Mouse (Mus musculus) A20 (cell line): ENCODE data around the gene Med18.
A peak's percentile ranks its signal among the peaks of the same experiment; 100 is the strongest.
"Not testable (repeated sequence)": the region's sequence is repeated elsewhere in the genome, so short reads cannot be mapped to it uniquely, and the experiment has no call there.

Experiments
- DNase-seq: peaks from one replicate; pipeline ENCODE4 v3.0.0-alpha.2; 2011; ENCODE audit warnings: low read depth, low spot score

The Med18 gene

GRCm38 (mm10) chr4:132482956-132483608, 19.4 kb upstream of the Med18 start:
- DNase-seq, result no peak

- not testable (repeated sequence) for DNase-seq
These were observed 18.4 kb upstream of the Med18 start for GRCm38 (mm10) chr4:132482104-132482503.

- DNase-seq, result no peak
These were observed 14.1 kb upstream of the Med18 start for GRCm38 (mm10) chr4:132477833-132478232.

- DNase-seq, result no peak
These were observed 12.5 kb upstream of the Med18 start for GRCm38 (mm10) chr4:132475895-132476878.

GRCm38 (mm10) chr4:132474631-132475030, 10.9 kb upstream of the Med18 start:
- peak; percentile 74 for DNase-seq

- DNase-seq, result no peak
These were observed 9.7 kb upstream of the Med18 start for GRCm38 (mm10) chr4:132473411-132473810.

- DNase-seq, result no peak
These were observed 6.2 kb upstream of the Med18 start for GRCm38 (mm10) chr4:132469873-132470272.

GRCm38 (mm10) chr4:132464255-132464613, 513 bp upstream of the Med18 start:
- DNase-seq, result no peak

GRCm38 (mm10) chr4:132462836-132463235, 885 bp downstream of the Med18 start:
- DNase-seq, result peak; percentile 46

GRCm38 (mm10) chr4:132460225-132460624, 3.5 kb downstream of the Med18 start:
- DNase-seq, result no peak

- no peak for DNase-seq
These were observed 8.2 kb downstream of the Med18 start for GRCm38 (mm10) chr4:132455561-132455960.

- no peak for DNase-seq
These were observed 8.6 kb downstream of the Med18 start for GRCm38 (mm10) chr4:132455146-132455545.

GRCm38 (mm10) chr4:132454216-132454615, 9.5 kb downstream of the Med18 start:
- peak; percentile 38 for DNase-seq

- no peak for DNase-seq
These were observed 13.9 kb downstream of the Med18 start for GRCm38 (mm10) chr4:132449778-132450177.

- DNase-seq, result no peak
These were observed 17.6 kb downstream of the Med18 start for GRCm38 (mm10) chr4:132446105-132446504.

GRCm38 (mm10) chr4:132444516-132444915, 19.2 kb downstream of the Med18 start:
- no peak for DNase-seq

- no peak for DNase-seq
These were observed 25.9 kb downstream of the Med18 start for GRCm38 (mm10) chr4:132437857-132438256.

- DNase-seq, result no peak
These were observed 30.9 kb downstream of the Med18 start for GRCm38 (mm10) chr4:132432717-132433372.

GRCm38 (mm10) chr4:132428022-132428542, 35.6 kb downstream of the Med18 start:
- no peak for DNase-seq

- DNase-seq, result no peak
These were observed 36.2 kb downstream of the Med18 start for GRCm38 (mm10) chr4:132427493-132427892.

- no peak for DNase-seq
These were observed 37.7 kb downstream of the Med18 start for GRCm38 (mm10) chr4:132426021-132426420.

- peak; percentile 57 for DNase-seq
These were observed 39.0 kb downstream of the Med18 start for GRCm38 (mm10) chr4:132424765-132425164.
